Mouse (Mus musculus): Measurements from ENCODE around the gene Dcps.

DNA sequence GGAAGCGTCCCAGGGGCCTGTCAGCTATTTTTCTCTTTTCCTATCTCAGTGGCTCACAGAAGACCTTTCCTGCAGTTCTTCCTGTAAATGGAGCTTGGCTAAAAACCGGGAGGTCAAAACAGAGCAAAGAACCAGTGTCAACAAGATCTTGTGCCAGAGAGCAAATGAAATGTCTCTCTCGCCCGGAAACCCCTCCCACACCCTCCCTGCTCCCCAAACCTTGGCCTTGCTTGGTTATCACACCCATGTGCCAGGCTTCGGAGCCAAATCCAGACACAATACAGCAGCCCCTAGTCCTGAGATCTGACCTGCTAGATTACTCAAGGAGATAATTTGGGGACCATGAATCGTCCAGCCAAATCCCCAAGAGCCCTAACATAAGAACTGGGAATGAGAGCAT is 48.7 kb downstream of the Dcps start:
- TF ChIP-seq POLR2A (IDR thresholded peaks at IDR 0.05; ENCODE audit: borderline replicate concordance, insufficient read depth, low read length) (no peak), CTCF (IDR thresholded peaks at IDR 0.05; ENCODE audit: borderline replicate concordance, insufficient read depth, low read depth, low read length) (no peak)
